Mouse (Mus musculus) intestine, postnatal 0 days (tissue): ENCODE results near the gene Syngap1. TPM values are rescaled to one million over a fixed set of nuclear protein-coding genes. Genes with fewer than 3 reads are reported as not detected.

Experiments used
- ATAC-seq: fragments of 200-750 bp; cut with Nextera tagmentation; 2 replicates; pipeline ENCODE4 v1.8.0; 2017; ENCODE audit warnings: mild to moderate bottlenecking, moderate TSS enrichment, moderate library complexity
- H3K27ac ChIP-seq: fragments of 300-500 bp; sonication (generic); 2 replicates; pipeline ENCODE4 v1.5.1; 2014; ENCODE audit warnings: mild to moderate bottlenecking, low read depth, low read length, moderate library complexity
- H3K27me3 ChIP-seq: fragments of 300-500 bp; sonication (generic); replicated peaks from 2 replicates; pipeline ENCODE4 v1.6.1; 2014; ENCODE audit warnings: low read length, mixed read lengths; ENCODE audit not compliant: control insufficient read depth, insufficient read depth
- H3K36me3 ChIP-seq: fragments of 300-500 bp; sonication (generic); 2 replicates; pipeline ENCODE4 v1.6.1; 2014; ENCODE audit warnings: mild to moderate bottlenecking, moderate library complexity; ENCODE audit not compliant: control insufficient read depth, insufficient read depth
- H3K4me1 ChIP-seq: fragments of 300-500 bp; sonication (generic); replicated peaks from 2 replicates; pipeline ENCODE4 v1.6.1; 2014; ENCODE audit warnings: antibody characterized with exemption, low read length, mixed read lengths; ENCODE audit not compliant: control insufficient read depth, insufficient read depth
- H3K4me2 ChIP-seq: fragments of 300-500 bp; sonication (generic); replicated peaks from 2 replicates; pipeline ENCODE4 v1.6.1; 2014; ENCODE audit warnings: low read depth, mild to moderate bottlenecking, moderate library complexity
- H3K4me3 ChIP-seq: fragments of 300-500 bp; sonication (generic); 2 replicates; pipeline ENCODE4 v1.5.1; 2014; ENCODE audit warnings: low read depth, low read length
- H3K9ac ChIP-seq: fragments of 300-500 bp; sonication (generic); 2 replicates; pipeline ENCODE4 v1.6.1; 2014; ENCODE audit warnings: mild to moderate bottlenecking, low read depth, low read length
- H3K9me3 ChIP-seq: fragments of 300-500 bp; sonication (generic); 2 replicates; pipeline ENCODE4 v1.6.1; 2016; ENCODE audit warnings: mixed run types; ENCODE audit not compliant: control insufficient read depth
- CTCF ChIP-seq: sonication (generic); IDR thresholded peaks from 2 replicates; pipeline ENCODE4 v1.5.1; 2016; ENCODE audit warnings: low read depth, mild to moderate bottlenecking, control low read depth, antibody characterized with exemption, moderate library complexity
- WGBS: fragments of 180-500 bp; shearing (Covaris S2); extraction: QIAGEN DNeasy Blood & Tissue Kit; methylation state at CpG from one replicate; pipeline ENCODE4 v1.1.7; 2014; 5-methylcytosine and 5-hydroxymethylcytosine counted together
- polyA plus RNA-seq: library from polyadenylated mRNA; unstranded; fragments of >200 nt; fragmentation: Nextera tagmentation; extraction: Ambion mirVana; gene quantifications from 2 replicates; pipeline ENCODE4 v1.2.1, GENCODE M21; 2015

Syngap1 gene
- polyA plus RNA-seq, 1 experiment from 2014 or later: 0.35 TPM

GRCm38 (mm10) chr17:27004431-27004830 is 63.4 kb downstream of the Syngap1 start:
- Histone ChIP-seq H3K27ac (no peak overlapping the region), H3K36me3 (no peaks in the 10 kb centered on the region), H3K9me3 (no peaks in the 10 kb centered on the region), H3K9ac (no peak overlapping the region), H3K27me3 (no peaks in the 10 kb centered on the region), H3K4me1 (no peaks in the 10 kb centered on the region; the same call in 1 of the 2 replicates), H3K4me3 (no peak overlapping the region), H3K4me2 (no peak overlapping the region)
- peak; percentile 82 for TF ChIP-seq CTCF
- 37% methylated on average over 9 of the region's 9 CpGs for WGBS
- no peak for ATAC-seq

- H3K36me3 ChIP-seq: no peaks in the 10 kb centered on the region
- 45% methylated on average over 19 of the region's 19 CpGs for WGBS
- no peak for TF ChIP-seq CTCF
- no peaks in the 10 kb centered on the region for H3K9me3 ChIP-seq
- no peak overlapping the region for H3K9ac ChIP-seq
- no peaks in the 10 kb centered on the region; the same call in 1 of the 2 replicates for H3K4me1 ChIP-seq
- no peak overlapping the region for H3K27ac ChIP-seq
- no peak overlapping the region for H3K4me3 ChIP-seq
- H3K27me3 ChIP-seq: no peaks in the 10 kb centered on the region
- H3K4me2 ChIP-seq: no peak overlapping the region
- ATAC-seq: no peak
Measured at GRCm38 (mm10) chr17:27004903-27005485, 63.9 kb downstream of the Syngap1 start.

DNA sequence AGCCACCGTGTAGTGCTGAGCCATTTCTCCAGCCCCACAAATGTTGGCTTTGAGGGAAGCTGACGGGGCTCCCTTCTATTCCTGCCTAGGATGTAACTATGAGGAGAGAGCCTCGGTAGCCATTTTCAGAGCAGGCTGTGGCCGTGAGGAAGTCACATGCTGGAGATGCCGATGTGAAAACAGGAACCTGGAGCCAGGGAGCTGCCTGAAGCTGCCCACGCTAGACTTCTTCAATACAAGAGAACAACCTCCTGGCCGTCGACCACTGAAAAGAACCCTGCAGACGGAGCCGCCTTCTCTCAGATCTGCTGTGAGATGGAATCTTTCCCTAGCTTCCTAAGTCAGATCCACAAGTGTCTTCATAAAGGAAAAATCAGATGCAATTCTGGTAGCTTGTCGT is 64.6 kb downstream of the Syngap1 start:
- Histone ChIP-seq H3K4me2 (no peak overlapping the region), H3K36me3 (no peaks in the 10 kb centered on the region), H3K9me3 (no peaks in the 10 kb centered on the region), H3K9ac (no peak overlapping the region), H3K4me3 (no peak overlapping the region), H3K27ac (no peak overlapping the region), H3K4me1 (no peaks in the 10 kb centered on the region; the same call in 1 of the 2 replicates), H3K27me3 (no peaks in the 10 kb centered on the region)
- no peak for ATAC-seq
- TF ChIP-seq CTCF: no peak
- 60% methylated on average over 11 of the region's 11 CpGs for WGBS

GRCm38 (mm10) chr17:27008277-27008676 is 67.2 kb downstream of the Syngap1 start:
- no peak overlapping the region for H3K9ac ChIP-seq
- no peak for TF ChIP-seq CTCF
- no peaks in the 10 kb centered on the region for H3K36me3 ChIP-seq
- H3K4me1 ChIP-seq: no peaks in the 10 kb centered on the region; the same call in 1 of the 2 replicates
- no peak overlapping the region for H3K4me3 ChIP-seq
- peak; percentile 74 for ATAC-seq
- no peaks in the 10 kb centered on the region for H3K27me3 ChIP-seq
- 33% methylated on average over 2 of the region's 2 CpGs for WGBS
- peak overlapping the region; percentile 15; the same call in 1 of the 2 replicates for H3K27ac ChIP-seq
- H3K9me3 ChIP-seq: no peaks in the 10 kb centered on the region
- 0 out of 2 replicates have a peak overlapping the region, but pooled peaks have one; percentile 27 for H3K4me2 ChIP-seq

DNA sequence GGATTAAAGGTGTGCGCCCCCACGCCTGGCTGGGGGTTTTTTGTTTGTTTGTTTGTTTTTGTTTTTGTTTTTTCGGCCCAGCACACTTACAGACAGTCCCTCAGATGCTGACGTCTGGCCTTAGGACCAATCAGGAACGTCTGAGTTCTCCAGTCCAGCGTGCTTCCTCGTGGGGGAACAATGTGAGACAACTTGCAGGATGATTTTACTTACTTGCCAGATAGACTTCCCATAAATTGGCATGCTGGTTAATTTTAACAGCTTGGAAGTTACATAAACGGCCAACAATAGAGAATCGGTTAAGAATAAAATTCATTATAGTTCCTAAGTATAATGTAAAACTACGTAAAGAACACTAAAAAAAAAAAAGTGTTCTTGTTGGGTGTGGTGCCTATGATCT is 70.1 kb downstream of the Syngap1 start:
- no peak overlapping the region for H3K9ac ChIP-seq
- ATAC-seq: no peak
- no peaks in the 10 kb centered on the region for H3K27me3 ChIP-seq
- no peaks in the 10 kb centered on the region; the same call in 1 of the 2 replicates for H3K4me1 ChIP-seq
- no peaks in the 10 kb centered on the region for H3K9me3 ChIP-seq
- no peak overlapping the region for H3K4me2 ChIP-seq
- no peak for TF ChIP-seq CTCF
- H3K4me3 ChIP-seq: no peak overlapping the region
- H3K27ac ChIP-seq: no peak overlapping the region
- 88% methylated on average over 10 of the region's 10 CpGs for WGBS
- no peaks in the 10 kb centered on the region for H3K36me3 ChIP-seq

GRCm38 (mm10) chr17:27011998-27012672 is 71.1 kb downstream of the Syngap1 start:
- WGBS: 58% methylated on average over 14 of the region's 14 CpGs
- Histone ChIP-seq H3K36me3 (no peaks in the 10 kb centered on the region), H3K27me3 (no peaks in the 10 kb centered on the region), H3K4me3 (no peak overlapping the region), H3K9ac (no peak overlapping the region), H3K9me3 (no peaks in the 10 kb centered on the region), H3K4me1 (no peaks in the 10 kb centered on the region; the same call in 1 of the 2 replicates), H3K27ac (no peak overlapping the region), H3K4me2 (no peak overlapping the region)
- TF ChIP-seq CTCF: peak; percentile 46
- ATAC-seq: peak; percentile 42; the same call in 1 of the 2 replicates
